Mouse (Mus musculus): Measurements from ENCODE around the gene Itgb8.

- no peak for TF ChIP-seq CTCF (IDR thresholded peaks at IDR 0.05; ENCODE audit: borderline replicate concordance, extremely low read depth, insufficient read depth, insufficient read length)
- TF ChIP-seq POLR2A (IDR thresholded peaks at IDR 0.05; ENCODE audit: borderline replicate concordance, extremely low read depth, insufficient read depth, insufficient read length, poor library complexity, severe bottlenecking), result no peak
Measured at GRCm38 (mm10) chr12:119113522-119114135, 125.0 kb downstream of the Itgb8 start.
